Mouse (Mus musculus) C2C12 (cell line): Measurements from ENCODE around the gene Odam.

Experiments
- CTCF ChIP-seq: IDR thresholded peaks from one replicate; pipeline ENCODE4 v1.5.1; 2011; ENCODE audit not compliant: control insufficient read depth, insufficient read depth, insufficient read length
- MYOD1 ChIP-seq: IDR thresholded peaks from one replicate; pipeline ENCODE4 v1.6.1; 2011; ENCODE audit warnings: low read depth; ENCODE audit not compliant: control insufficient read depth, insufficient read length

GRCm38 (mm10) chr5:87870084-87870483, 14.7 kb upstream of the Odam start:
- no peak for TF ChIP-seq CTCF
- TF ChIP-seq MYOD1, result no peak
